In genomic region chr2:6469164-6469563, GRCm38 (mm10) we compare ENCODE assay signal across 8 mouse cellular contexts.
DNase-seq lines count a peak whose midpoint lies in the region; ATAC-seq and TF ChIP-seq lines count a peak whose summit lies in the region.

No protein-coding gene starts in this region.

- peak; percentile 59 to 65 for DNase-seq in CD8-positive naive resting alpha-beta T cell, adult 2 months (ENCODE audit: low read depth in 2 of 2, low spot score in 2 of 2)
- DNase-seq in Patski (ENCODE audit: low read depth, low spot score), result peak; percentile 22
- DNase-seq in cerebellum, adult 9-11 months, result peak; percentile 38
- DNase-seq in gastrocnemius, postnatal 4 days (ENCODE audit: low spot score in 2 of 2), result peak; percentile 46 to 69
- peak; percentile 68 for DNase-seq in layer of hippocampus, adult 9-10 months (ENCODE audit: low spot score)
- peak; percentile 89 for DNase-seq in lung, postnatal 14 days
- peak; percentile 39 to 41 for DNase-seq in right cerebral cortex, postnatal 36 days (ENCODE audit: low spot score in 2 of 2)
- DNase-seq in Muller cell, postnatal 12 days (ENCODE audit: inconsistent ontology term), result no peak

- in situ Hi-C loops in Patski (cut with MboI; ENCODE audit: low pct_unique_long_range_greater_than_20kb), result no loop called here

- TF ChIP-seq CTCF in Patski (IDR thresholded peaks at IDR 0.05), result peak; percentile 94

- peak; percentile 70 for ATAC-seq in Patski

- H3K27me3 ChIP-seq in Patski, result no peaks in the 10 kb centered on the region

- CTCF ChIA-PET in Patski (lab: Charles Lee), result interaction anchor here (0.7 to 2.5 kb wide), 12 partner anchors 11 to 261 kb away, joined by 3 to 15 read pairs (median 4); no protein-coding TSS in a partner anchor

- POLR2A ChIA-PET in Patski (lab: Charles Lee), result no interaction called here
